Mouse (Mus musculus) CH12.LX (cell line): Measurements from ENCODE around the gene Yy1. TPM values are rescaled to one million over a fixed set of nuclear protein-coding genes. Genes with fewer than 3 reads are reported as not detected.

Experiments
- DNase-seq: peaks from one replicate; pipeline ENCODE4 v3.0.0-alpha.2; 2013; ENCODE audit errors: extremely low read depth
- H3K27ac ChIP-seq: 2 replicates; pipeline ENCODE4 v1.5.1; 2012; ENCODE audit warnings: low read depth, mild to moderate bottlenecking, control low read depth, moderate library complexity; ENCODE audit not compliant: insufficient read depth
- H3K27me3 ChIP-seq: replicated peaks from 2 replicates; pipeline ENCODE3; 2012; ENCODE audit warnings: inconsistent platforms
- H3K36me3 ChIP-seq, 2 experiments: replicated peaks in 1 of 2; 2 replicates each; pipeline versions ENCODE3 to v1.6.1; 2012; ENCODE audit warnings: inconsistent platforms in 1 of 2, low read length in 1 of 2, mild to moderate bottlenecking in 1 of 2, mixed read lengths in 1 of 2, moderate library complexity in 1 of 2; ENCODE audit not compliant: control insufficient read depth in 1 of 2, insufficient read depth in 1 of 2
- H3K4me1 ChIP-seq, 2 experiments: 2 replicates each; pipeline ENCODE4 v1.6.1; 2012; ENCODE audit warnings: inconsistent platforms in 1 of 2, moderate library complexity in 1 of 2; ENCODE audit not compliant: insufficient read depth in 2 of 2, control insufficient read depth in 1 of 2
- H3K4me2 ChIP-seq: 2 replicates; pipeline ENCODE4 v1.6.1; 2012; ENCODE audit warnings: low read depth, mild to moderate bottlenecking, control low read depth; ENCODE audit not compliant: poor library complexity, insufficient read depth, severe bottlenecking
- H3K4me3 ChIP-seq, 3 experiments: fragments of 150-350 bp in 1 of 3; sonication (generic) in 1 of 3; replicated peaks in 1 of 3; 2 replicates each; pipeline versions ENCODE3 to v1.5.1; 2011 to 2012; ENCODE audit warnings: low read depth in 2 of 3, low read length in 2 of 3, mild to moderate bottlenecking in 2 of 3, moderate library complexity in 2 of 3, control low read depth in 1 of 3, improper control_type of control experiment in 1 of 3, inconsistent platforms in 1 of 3, mixed read lengths in 1 of 3; ENCODE audit not compliant: poor library complexity in 1 of 3
- H3K79me2 ChIP-seq: replicated peaks from 2 replicates; pipeline ENCODE4 v1.6.1; 2012; ENCODE audit warnings: mild to moderate bottlenecking, moderate library complexity; ENCODE audit not compliant: control insufficient read depth, poor library complexity, insufficient read depth, severe bottlenecking; ENCODE audit errors: extremely low read depth
- H3K9ac ChIP-seq: 2 replicates; pipeline ENCODE4 v1.6.1; 2012; ENCODE audit warnings: low read depth, mild to moderate bottlenecking, control low read depth, moderate library complexity; ENCODE audit not compliant: insufficient read depth
- H3K9me3 ChIP-seq: replicated peaks from 2 replicates; pipeline ENCODE3; 2012; ENCODE audit warnings: low read length, inconsistent platforms, mixed read lengths
- BHLHE40 ChIP-seq: IDR thresholded peaks from 2 replicates; pipeline ENCODE4 v1.6.1; 2011; ENCODE audit warnings: mild to moderate bottlenecking, low read depth, low read length, improper control_type of control experiment
- CHD1 ChIP-seq: IDR thresholded peaks from 2 replicates; pipeline ENCODE4 v1.6.1; 2012; ENCODE audit warnings: low read depth, low read length, improper control_type of control experiment, inconsistent platforms
- CTCF ChIP-seq, 2 experiments: IDR thresholded peaks in 1 of 2; conservative IDR thresholded peaks in 1 of 2; 2 replicates each; pipeline ENCODE4 v1.5.1; 2011 to 2012; ENCODE audit warnings: low read depth in 2 of 2, low read length in 2 of 2, improper control_type of control experiment in 1 of 2, inconsistent platforms in 1 of 2, mild to moderate bottlenecking in 1 of 2, moderate library complexity in 1 of 2
- ELF1 ChIP-seq: IDR thresholded peaks from 2 replicates; pipeline ENCODE4 v1.6.1; 2014; ENCODE audit warnings: low read depth, mild to moderate bottlenecking, inconsistent platforms, low read length, improper control_type of control experiment
- ETS1 ChIP-seq: conservative IDR thresholded peaks from 2 replicates; pipeline ENCODE4 v1.6.1; 2012; ENCODE audit warnings: low read depth, mild to moderate bottlenecking, inconsistent platforms, low read length, improper control_type of control experiment, moderate library complexity
- GABPA ChIP-seq: IDR thresholded peaks from 2 replicates; pipeline ENCODE4 v1.6.1; 2012; ENCODE audit warnings: low read depth, low read length, improper control_type of control experiment, inconsistent platforms; ENCODE audit not compliant: insufficient replicate concordance
- IRF4 ChIP-seq: IDR thresholded peaks from 2 replicates; pipeline ENCODE4 v1.6.1; 2014; ENCODE audit warnings: low read depth, mild to moderate bottlenecking, inconsistent platforms, low read length, improper control_type of control experiment
- JUN ChIP-seq: IDR thresholded peaks from 2 replicates; pipeline ENCODE4 v1.6.1; 2011; ENCODE audit warnings: low read depth, mild to moderate bottlenecking, low read length, improper control_type of control experiment, moderate library complexity; ENCODE audit not compliant: insufficient read depth
- JUND ChIP-seq: conservative IDR thresholded peaks from 2 replicates; pipeline ENCODE4 v1.6.1; 2011; ENCODE audit warnings: low read depth, low read length, improper control_type of control experiment
- MAX ChIP-seq: IDR thresholded peaks from 2 replicates; pipeline ENCODE4 v1.6.1; 2011; ENCODE audit warnings: low read length, improper control_type of control experiment
- MYC ChIP-seq: IDR thresholded peaks from 2 replicates; pipeline ENCODE4 v1.6.1; 2011; ENCODE audit warnings: low read depth, mild to moderate bottlenecking, improper control_type of control experiment, low read length
- NELFE ChIP-seq: IDR thresholded peaks from 2 replicates; pipeline ENCODE4 v1.6.1; 2011; ENCODE audit warnings: low read depth, low read length, improper control_type of control experiment
- PAX5 ChIP-seq: IDR thresholded peaks from 2 replicates; pipeline ENCODE4 v1.6.1; 2012; ENCODE audit warnings: low read length, inconsistent platforms, mixed read lengths
- POLR2A ChIP-seq: IDR thresholded peaks from 2 replicates; pipeline ENCODE4 v1.6.1; 2011; ENCODE audit warnings: low read depth, mild to moderate bottlenecking, improper control_type of control experiment, low read length
- POLR2AphosphoS2 ChIP-seq: IDR thresholded peaks from 2 replicates; pipeline ENCODE4 v1.6.1; 2011; ENCODE audit warnings: low read depth, low read length, improper control_type of control experiment
- SIN3A ChIP-seq: IDR thresholded peaks from 2 replicates; pipeline ENCODE4 v1.6.1; 2012; ENCODE audit warnings: low read length, improper control_type of control experiment, inconsistent platforms
- SMC3 ChIP-seq: IDR thresholded peaks from 2 replicates; pipeline ENCODE4 v1.6.1; 2011; ENCODE audit warnings: low read depth, low read length, improper control_type of control experiment
- TBP ChIP-seq: conservative IDR thresholded peaks from 2 replicates; pipeline ENCODE4 v1.6.1; 2011; ENCODE audit warnings: low read depth, low read length, improper control_type of control experiment
- TCF12 ChIP-seq: IDR thresholded peaks from 2 replicates; pipeline ENCODE4 v1.6.1; 2014; ENCODE audit warnings: low read depth, mild to moderate bottlenecking, inconsistent platforms, low read length, improper control_type of control experiment
- USF2 ChIP-seq: conservative IDR thresholded peaks from 2 replicates; pipeline ENCODE4 v1.6.1; 2011; ENCODE audit warnings: low read depth, low read length, improper control_type of control experiment
- ZKSCAN1 ChIP-seq: IDR thresholded peaks from 2 replicates; pipeline ENCODE4 v1.6.1; 2012; ENCODE audit warnings: low read depth, inconsistent platforms, low read length, improper control_type of control experiment, borderline replicate concordance
- ZMIZ1 ChIP-seq: IDR thresholded peaks from 2 replicates; pipeline ENCODE4 v1.6.1; 2012; ENCODE audit warnings: low read depth, mild to moderate bottlenecking, inconsistent platforms, low read length, improper control_type of control experiment
- ZNF384 ChIP-seq: IDR thresholded peaks from 2 replicates; pipeline ENCODE4 v1.6.1; 2012; ENCODE audit warnings: low read depth, low read length, improper control_type of control experiment, inconsistent platforms
- dilution Hi-C: fragments of 300-500 bp; cut with MboI; formaldehyde crosslinking; loops from 2 replicates; pipeline ENCODE4 v1.14.3; 2020; ENCODE audit warnings: low sequenced_read_pairs; ENCODE audit not compliant: extremely low pct_unique_long_range_greater_than_20kb, extremely low pct_ligation_motif_present
- in situ Hi-C: fragments of 300-500 bp; cut with MboI; formaldehyde crosslinking; loops from 3 replicates; pipeline ENCODE4 v1.14.3; 2019; ENCODE audit warnings: low sequenced_read_pairs, low pct_ligation_motif_present, low pct_unique_long_range_greater_than_20kb, mixed read lengths
- polyA plus RNA-seq: library from polyadenylated mRNA; unstranded; fragments of >175 nt; gene quantifications from 2 replicates; pipeline ENCODE4 v1.2.1, GENCODE M21; 2012; ENCODE audit warnings: low read depth; ENCODE audit not compliant: insufficient read length
- total RNA-seq, 2 experiments: library from RNA; depleted of rRNA; stranded (reverse); fragments of 300-350 nt in 1 of 2; fragments of >200 nt in 1 of 2; gene quantifications; 2 replicates each; pipeline ENCODE4 v1.2.3; 2012 to 2014

Yy1 gene
- total and polyA plus RNA-seq, 3 experiments: 30.8 to 56.8 (median 51.7) TPM

GRCm38 (mm10) chr12:108758273-108758672 lies 34.5 kb upstream of the Yy1 start:
- Histone ChIP-seq H3K36me3 (no peaks in the 10 kb centered on the region), H3K9me3 (no peaks in the 10 kb centered on the region), H3K4me2 (peak overlapping the region; percentile 29; the same call in 1 of the 2 replicates), H3K27me3 (no peaks in the 10 kb centered on the region), H3K79me2 (no peaks in the 10 kb centered on the region), H3K4me3 (peak overlapping the region in 1 of 3 experiments; percentile 8), H3K4me1 (peaks cover 15 to 39% of the 10 kb centered on the region in 2 experiments), H3K9ac (peak overlapping the region; percentile 3; the same call in 1 of the 2 replicates), H3K27ac (no peak overlapping the region)
- DNase-seq: no peak
- dilution Hi-C loops (no loop called here), in situ Hi-C loops (loop anchor here (25.0 kb wide), 1 partner anchor 146 kb away; no protein-coding TSS in a partner anchor)
- 0 out of 2 replicates have a peak, but pooled peaks have one; percentile 14 for TF ChIP-seq MYC
- TF ChIP-seq TCF12: no peak

- H3K4me2 ChIP-seq: no peak overlapping the region
- no peak overlapping the region for H3K4me3 ChIP-seq
- no peaks in the 10 kb centered on the region for H3K36me3 ChIP-seq
- no peak for TF ChIP-seq PAX5
- TF ChIP-seq JUND: no peak
- TF ChIP-seq CTCF (conservative IDR thresholded peaks at IDR 0.05 in 1 of 2, IDR thresholded peaks at IDR 0.05 in 1 of 2; ENCODE audit: low read depth in 2 of 2, low read length in 2 of 2): no peak
- no peak for TF ChIP-seq ZMIZ1
- no peak for TF ChIP-seq JUN
- TF ChIP-seq ETS1: no peak
- TF ChIP-seq MYC: no peak
- TF ChIP-seq TBP: no peak
- DNase-seq: no peak
- no peaks in the 10 kb centered on the region for H3K27me3 ChIP-seq
- H3K4me1 ChIP-seq: peaks cover 17 to 43% of the 10 kb centered on the region in 2 experiments
- H3K27ac ChIP-seq: no peak overlapping the region
- dilution Hi-C loops: no loop called here
- H3K9me3 ChIP-seq: no peaks in the 10 kb centered on the region
- H3K79me2 ChIP-seq: no peaks in the 10 kb centered on the region
- in situ Hi-C loops: loop anchor here (25.0 kb wide), 1 partner anchor 146 kb away; no protein-coding TSS in a partner anchor
- no peak overlapping the region for H3K9ac ChIP-seq
Measured at GRCm38 (mm10) chr12:108758682-108759081, 34.1 kb upstream of the Yy1 start.

- Histone ChIP-seq H3K9me3 (no peaks in the 10 kb centered on the region), H3K27me3 (no peaks in the 10 kb centered on the region), H3K27ac (no peak overlapping the region), H3K79me2 (no peaks in the 10 kb centered on the region), H3K4me1 (peaks cover 17 to 48% of the 10 kb centered on the region in 2 experiments), H3K4me3 (no peak overlapping the region), H3K4me2 (no peak overlapping the region), H3K9ac (no peak overlapping the region), H3K36me3 (no peaks in the 10 kb centered on the region)
- no peak for DNase-seq
- dilution Hi-C loops (no loop called here), in situ Hi-C loops (loop anchor here (25.0 kb wide), 1 partner anchor 147 kb away; no protein-coding TSS in a partner anchor)
- TF ChIP-seq USF2: no peak
- no peak for TF ChIP-seq JUND
- TF ChIP-seq ELF1: no peak
- no peak for TF ChIP-seq POLR2A
- TF ChIP-seq NELFE: no peak
- TF ChIP-seq POLR2AphosphoS2: no peak
- TF ChIP-seq MYC: no peak
- TF ChIP-seq ETS1: no peak
- TF ChIP-seq MAX: no peak
- no peak for TF ChIP-seq ZNF384
- no peak for TF ChIP-seq IRF4
- no peak for TF ChIP-seq ZKSCAN1
- TF ChIP-seq CHD1: no peak
- TF ChIP-seq GABPA: no peak
- TF ChIP-seq SMC3: no peak
- no peak for TF ChIP-seq PAX5
- TF ChIP-seq SIN3A: no peak
- TF ChIP-seq BHLHE40: no peak
Measured at GRCm38 (mm10) chr12:108759266-108759665, 33.5 kb upstream of the Yy1 start.
